In the genomic region with DNA sequence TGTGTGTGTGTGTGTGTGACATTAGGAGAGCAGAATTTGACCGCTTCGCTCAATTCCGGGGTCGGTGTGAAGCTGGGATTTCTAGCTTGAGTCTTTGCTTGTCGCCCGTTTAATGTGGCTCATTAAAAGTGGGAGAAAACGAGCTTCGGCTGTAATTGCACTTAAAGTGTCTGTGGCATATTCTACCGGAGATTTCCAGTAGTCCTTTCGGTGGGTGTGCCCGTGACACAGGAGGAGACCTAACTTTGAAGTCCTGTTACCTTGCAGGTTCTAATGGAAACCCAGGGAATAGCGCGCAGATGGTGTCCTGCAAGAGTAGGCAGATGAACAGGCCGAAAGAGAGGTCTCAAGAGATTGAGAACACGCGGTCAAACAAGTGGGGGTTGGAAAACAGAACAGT, we compare ENCODE assay signal across 8 mouse cellular contexts. TPM values are rescaled to one million over a fixed set of nuclear protein-coding genes. Genes with fewer than 3 reads are reported as not detected.
DNase-seq lines count a peak whose midpoint lies in the region; ATAC-seq and TF ChIP-seq lines count a peak whose summit lies in the region.

No protein-coding gene starts in this region.

- no peak for DNase-seq in left cerebral cortex, adult 2 months (ENCODE audit: extremely low spot score in 1 of 2, low spot score in 2 of 2)
- DNase-seq in left cerebral cortex, postnatal 25 days (ENCODE audit: low spot score in 2 of 2): no peak
- DNase-seq in layer of hippocampus, adult 18-20 months (ENCODE audit: low spot score in 2 of 2): no peak
- DNase-seq in gastrocnemius, postnatal 25 days: no peak
- DNase-seq in lung, postnatal 4 days: no peak

- TF ChIP-seq POLR2A in bone marrow macrophage, adult 2 months (IDR thresholded peaks at IDR 0.05; ENCODE audit: borderline replicate concordance, low read depth, low read length): no peak

- H3K9ac ChIP-seq in forebrain, embryonic 15.5 days (replicated peaks): peak overlapping the region; percentile 71

- no peaks in the 10 kb centered on the region for H3K9me3 ChIP-seq in forebrain, embryonic 15.5 days

- peaks cover 56% of the 10 kb centered on the region for H3K79me2 ChIP-seq in macrophage (ENCODE audit: inconsistent target)

- H3K27me3 ChIP-seq in forebrain, embryonic 15.5 days: 0 out of 2 replicates have a peak, but pooled peaks cover 2% of the 10 kb centered on the region

- no peak overlapping the region for H3K27ac ChIP-seq in left cerebral cortex, adult 2 months
- H3K27ac ChIP-seq in bone marrow macrophage, adult 2 months (ENCODE audit: insufficient read depth, low read depth, low read length): peak overlapping the region; percentile 61
- H3K27ac ChIP-seq in forebrain, embryonic 15.5 days (replicated peaks): no peak overlapping the region
- peak overlapping the region; percentile 50 for H3K27ac ChIP-seq in macrophage

- intact Hi-C loops in left cerebral cortex, adult 2 months (cut with DNase I): no loop called here
- intact Hi-C loops in left cerebral cortex, postnatal 25 days (cut with DNase I): no loop called here

- peaks cover 9% of the 10 kb centered on the region for H3K4me1 ChIP-seq in bone marrow macrophage, adult 2 months (ENCODE audit: control insufficient read depth, insufficient read depth, low read length)
- H3K4me1 ChIP-seq in forebrain, embryonic 15.5 days: peaks cover 12% of the 10 kb centered on the region

- TF ChIP-seq CTCF in left cerebral cortex, adult 2 months (IDR thresholded peaks at IDR 0.05): no peak
- no peak for TF ChIP-seq CTCF in bone marrow macrophage, adult 2 months (IDR thresholded peaks at IDR 0.05; ENCODE audit: low read depth, low read length)

- WGBS in forebrain, embryonic 15.5 days: 3% methylated on average over 16 of the region's 16 CpGs
- 11% methylated on average over 16 of the region's 16 CpGs for WGBS in macrophage (ENCODE audit: missing documents)

- H3K4me2 ChIP-seq in forebrain, embryonic 15.5 days (replicated peaks): peak overlapping the region; percentile 48

- peak overlapping the region; percentile 95 for H3K4me3 ChIP-seq in left cerebral cortex, adult 2 months
- H3K4me3 ChIP-seq in bone marrow macrophage, adult 2 months (ENCODE audit: insufficient read depth, low read length): peak overlapping the region; percentile 96
- H3K4me3 ChIP-seq in forebrain, embryonic 15.5 days: peak overlapping the region; percentile 67
- peak overlapping the region; percentile 90 for H3K4me3 ChIP-seq in macrophage (ENCODE audit: inconsistent target)

- H3K36me3 ChIP-seq in forebrain, embryonic 15.5 days: no peaks in the 10 kb centered on the region
- H3K36me3 ChIP-seq in macrophage (ENCODE audit: inconsistent target): no peaks in the 10 kb centered on the region

- no peak for ATAC-seq in forebrain, embryonic 15.5 days (replicated peaks)

RNA-seq across cellular contexts. Expression of gene Mrps9, which starts 0.8 kb away (rescaled TPM):
- total RNA-seq in left cerebral cortex, adult 2 months (2021): 10 to 100 TPM; 42.0 to 42.3 TPM
- 10 to 100 TPM; 37.5 to 39.1 TPM for total RNA-seq in left cerebral cortex, postnatal 25 days (2021)
- 39.8 and 40.2 TPM in 2 replicates for polyA plus RNA-seq in bone marrow macrophage, adult 2 months (2012; ENCODE audit: insufficient read depth, insufficient read length, missing spikeins)
- 36.0 and 38.1 TPM in 2 replicates for polyA plus RNA-seq in forebrain, embryonic 15.5 days (2015; fragmentation: Nextera tagmentation; extraction: Ambion mirVana)
- 100 to 1,000 TPM in 13 of 26 experiments, 10 to 100 TPM in 13; 62.3 to 125 (median 100) TPM for total RNA-seq in macrophage (2018; cell fraction: chromatin; rRNA removed)
- total RNA-seq in macrophage (2018; cell fraction: cytosol; rRNA removed): 10 to 100 TPM; 18.1 to 34.5 (median 27.5) TPM
- 10 to 100 TPM; 35.8 to 92.2 (median 57.0) TPM for total RNA-seq in macrophage (2018; cell fraction: nucleus; rRNA removed)
- 30.0 to 35.5 TPM (median 35.5 TPM) in 3 replicates for polyA plus RNA-seq in macrophage (2018)
- 10 to 100 TPM; 43.7 to 45.0 TPM for total RNA-seq in layer of hippocampus, adult 18-20 months (2021)
- 10 to 100 TPM; 44.8 to 47.2 TPM for total RNA-seq in gastrocnemius, postnatal 25 days (2021)

Comparison
In these comparisons a context has a peak if more than half of its experiments do, and no peak if none do; other contexts are left out.
1. H3K27ac ChIP-seq: peak in bone marrow macrophage, adult 2 months (single experiment) and macrophage (single experiment); none in left cerebral cortex, adult 2 months (single experiment) and forebrain, embryonic 15.5 days (single experiment).
2. Peak in every context shown above with its lines, with median percentiles within 50 percentile points of each other: H3K4me3 ChIP-seq.